ENCODE assay signal across 8 mouse cellular contexts in the genomic region with DNA sequence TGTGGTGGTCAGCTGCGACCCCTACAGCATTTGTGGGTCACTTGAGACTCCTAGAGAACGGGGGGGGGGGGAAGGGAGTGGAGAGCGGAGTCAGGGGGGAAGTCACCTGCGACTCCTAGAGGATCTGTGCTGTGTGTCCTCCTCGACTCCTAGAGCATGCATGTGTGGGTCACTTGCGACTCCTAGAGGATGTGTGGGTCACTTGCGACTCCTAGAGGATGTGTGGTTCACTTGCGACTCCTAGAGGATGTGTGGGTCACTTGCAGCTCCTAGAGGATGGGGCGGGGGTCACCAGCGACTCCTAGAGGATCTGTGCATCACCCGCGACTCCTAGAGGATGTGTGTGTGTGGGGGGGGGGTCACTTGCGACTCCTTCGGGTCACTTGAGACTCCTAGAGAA. TPM values are rescaled to one million over a fixed set of nuclear protein-coding genes. Genes with fewer than 3 reads are reported as not detected.
DNase-seq lines count a peak whose midpoint lies in the region; ATAC-seq lines count a peak whose summit lies in the region.

No protein-coding gene starts in this region.

- H3K36me3 ChIP-seq in midbrain, embryonic 14.5 days (ENCODE audit: control insufficient read depth, insufficient read depth, low read length) = no peaks in the 10 kb centered on the region

- 60% methylated on average over 14 of the region's 14 CpGs for WGBS in midbrain, embryonic 14.5 days

- H3K9me3 ChIP-seq in midbrain, embryonic 14.5 days (ENCODE audit: control insufficient read depth, low read length) = no peaks in the 10 kb centered on the region

- peak; percentile 95 for DNase-seq in heart, adult 11 months
- DNase-seq in heart, postnatal 25 days (ENCODE audit: low spot score) = no peak
- peak; percentile 76 for DNase-seq in A20 (ENCODE audit: low read depth, low spot score)
- DNase-seq in WW6 (ENCODE audit: low read depth, low spot score) = peak; percentile 71
- DNase-seq in gastrocnemius, postnatal 10 days = peak; percentile 40
- peak; percentile 71 for DNase-seq in kidney, postnatal 10 days
- peak; percentile 22 for DNase-seq in midbrain, embryonic 14.5 days
- no peak for DNase-seq in right cerebral cortex, adult 18-20 months

- intact Hi-C loops in heart, postnatal 25 days (cut with DNase I) = loop anchor here (5.0 kb wide), 2 partner anchors 40 to 160 kb away; no protein-coding TSS in a partner anchor

- H3K27ac ChIP-seq in midbrain, embryonic 14.5 days (replicated peaks; ENCODE audit: low read depth, low read length) = no peak overlapping the region

- no peak overlapping the region for H3K9ac ChIP-seq in midbrain, embryonic 14.5 days (replicated peaks; ENCODE audit: low read length)

- H3K27me3 ChIP-seq in midbrain, embryonic 14.5 days (ENCODE audit: control insufficient read depth, insufficient read depth, low read length) = no peaks in the 10 kb centered on the region

- H3K4me1 ChIP-seq in midbrain, embryonic 14.5 days (ENCODE audit: control insufficient read depth, insufficient read depth, low read length) = no peaks in the 10 kb centered on the region

- H3K4me3 ChIP-seq in midbrain, embryonic 14.5 days (replicated peaks; ENCODE audit: low read depth, low read length) = no peak overlapping the region

- H3K4me2 ChIP-seq in midbrain, embryonic 14.5 days (ENCODE audit: low read length) = no peak overlapping the region

- no peak for ATAC-seq in midbrain, embryonic 14.5 days (ENCODE audit: low FRiP score, low TSS enrichment)

RNA-seq across cellular contexts. Expression of gene Stra8, which starts 2.0 kb away (rescaled TPM):
- total RNA-seq in heart, postnatal 25 days (2021) = not detected
- not detected for total RNA-seq in gastrocnemius, postnatal 10 days (2021)
- polyA plus RNA-seq in midbrain, embryonic 14.5 days (2014; fragmentation: Nextera tagmentation; extraction: Ambion mirVana) = not detected in 2 replicates

RNA-seq across cellular contexts. Expression of gene Wdr91, which starts 11.3 kb away (rescaled TPM):
- total RNA-seq in heart, postnatal 25 days (2021) = 10 to 100 TPM; 12.0 to 13.5 TPM
- 10 to 100 TPM; 12.0 to 15.6 TPM for total RNA-seq in gastrocnemius, postnatal 10 days (2021)
- 14.8 and 17.5 TPM in 2 replicates for polyA plus RNA-seq in midbrain, embryonic 14.5 days (2014; fragmentation: Nextera tagmentation; extraction: Ambion mirVana)

RNA-seq across cellular contexts. Expression of gene Cyren, which starts 44.1 kb away (rescaled TPM):
- 1 to 10 TPM; 3.8 to 4.1 TPM for total RNA-seq in heart, postnatal 25 days (2021)
- 1 to 10 TPM; 5.6 TPM for total RNA-seq in gastrocnemius, postnatal 10 days (2021)
- polyA plus RNA-seq in midbrain, embryonic 14.5 days (2014; fragmentation: Nextera tagmentation; extraction: Ambion mirVana) = 6.1 and 8.7 TPM in 2 replicates

RNA-seq across cellular contexts. Expression of gene Tmem140, which starts 59.0 kb away (rescaled TPM):
- 10 to 100 TPM; 20.0 to 25.3 TPM for total RNA-seq in heart, postnatal 25 days (2021)
- total RNA-seq in gastrocnemius, postnatal 10 days (2021) = 10 to 100 TPM; 12.6 to 12.9 TPM
- 0.70 and 1.1 TPM in 2 replicates for polyA plus RNA-seq in midbrain, embryonic 14.5 days (2014; fragmentation: Nextera tagmentation; extraction: Ambion mirVana)

Comparison
In these comparisons a context has a peak if more than half of its experiments do, and no peak if none do; other contexts are left out.
1. DNase-seq: peak in heart, adult 11 months (single experiment), A20 (single experiment), WW6 (single experiment), gastrocnemius, postnatal 10 days (single experiment), kidney, postnatal 10 days (single experiment) and midbrain, embryonic 14.5 days (single experiment); none in heart, postnatal 25 days (single experiment) and right cerebral cortex, adult 18-20 months (single experiment).